Mouse (Mus musculus) hindbrain, embryonic 15.5 days (tissue): Measurements from ENCODE around the gene Nup107. TPM values are rescaled to one million over a fixed set of nuclear protein-coding genes. Genes with fewer than 3 reads are reported as not detected.
A peak's percentile ranks its signal among the peaks of the same experiment; 100 is the strongest.

ENCODE experiments used
- ATAC-seq: fragments of 200-750 bp; cut with Nextera tagmentation; 2 replicates; pipeline ENCODE4 v1.8.0; 2017; ENCODE audit warnings: low read depth, moderate number of reproducible peaks, moderate TSS enrichment; ENCODE audit not compliant: low FRiP score
- H3K27ac ChIP-seq: fragments of 300-500 bp; sonication (generic); replicated peaks from 2 replicates; pipeline ENCODE4 v1.5.1; 2015; ENCODE audit warnings: mild to moderate bottlenecking, inconsistent platforms
- H3K27me3 ChIP-seq: fragments of 300-500 bp; sonication (generic); 2 replicates; pipeline ENCODE4 v1.6.1; 2015; ENCODE audit warnings: control low read depth, inconsistent platforms
- H3K36me3 ChIP-seq: fragments of 300-500 bp; sonication (generic); 2 replicates; pipeline ENCODE4 v1.6.1; 2015; ENCODE audit warnings: control low read depth, inconsistent platforms
- H3K4me1 ChIP-seq: fragments of 300-500 bp; sonication (generic); replicated peaks from 2 replicates; pipeline ENCODE4 v1.6.1; 2015; ENCODE audit warnings: control low read depth, inconsistent platforms
- H3K4me2 ChIP-seq: fragments of 300-500 bp; sonication (generic); 2 replicates; pipeline ENCODE4 v1.6.1; 2015; ENCODE audit warnings: moderate library complexity, mild to moderate bottlenecking, inconsistent platforms
- H3K4me3 ChIP-seq: fragments of 300-500 bp; sonication (generic); 2 replicates; pipeline ENCODE4 v1.5.1; 2015; ENCODE audit warnings: mild to moderate bottlenecking, inconsistent platforms
- H3K9ac ChIP-seq: fragments of 300-500 bp; sonication (generic); 2 replicates; pipeline ENCODE4 v1.6.1; 2015; ENCODE audit warnings: inconsistent platforms
- H3K9me3 ChIP-seq: fragments of 300-500 bp; sonication (generic); 2 replicates; pipeline ENCODE4 v1.6.1; 2016; ENCODE audit warnings: control low read depth, inconsistent platforms
- WGBS: fragments of 180-500 bp; shearing (Covaris S2); methylation state at CpG from one replicate; pipeline ENCODE4 v1.1.7; 2015; 5-methylcytosine and 5-hydroxymethylcytosine counted together
- polyA plus RNA-seq: library from polyadenylated mRNA; unstranded; fragments of >200 nt; fragmentation: Nextera tagmentation; extraction: Ambion mirVana; gene quantifications from 2 replicates; pipeline ENCODE4 v1.2.1, GENCODE M21; 2015

Gene Nup107
- polyA plus RNA-seq, 1 experiment from 2014 or later = 31.4 TPM

GRCm38 (mm10) chr10:117798436-117799035, 6.0 kb upstream of the Nup107 start:
- H3K27me3 ChIP-seq = no peaks in the 10 kb centered on the region
- WGBS = 86% methylated on average over 6 of the region's 6 CpGs
- H3K9me3 ChIP-seq = no peaks in the 10 kb centered on the region
- no peak for ATAC-seq
- H3K9ac ChIP-seq = no peak overlapping the region
- no peak overlapping the region for H3K4me2 ChIP-seq
- H3K4me3 ChIP-seq = no peak overlapping the region
- H3K4me1 ChIP-seq = no peaks in the 10 kb centered on the region
- H3K36me3 ChIP-seq = no peaks in the 10 kb centered on the region
- H3K27ac ChIP-seq = no peak overlapping the region

- 70% methylated on average over 7 of the region's 7 CpGs for WGBS
- 0 out of 2 replicates have a peak, but pooled peaks cover 5% of the 10 kb centered on the region for H3K4me1 ChIP-seq
- no peaks in the 10 kb centered on the region for H3K36me3 ChIP-seq
- H3K27me3 ChIP-seq = no peaks in the 10 kb centered on the region
- H3K4me2 ChIP-seq = no peak overlapping the region
- H3K9ac ChIP-seq = no peak overlapping the region
- ATAC-seq = no peak
- no peak overlapping the region for H3K27ac ChIP-seq
- H3K4me3 ChIP-seq = no peak overlapping the region
- no peaks in the 10 kb centered on the region for H3K9me3 ChIP-seq
Measured at GRCm38 (mm10) chr10:117797684-117798083, 5.2 kb upstream of the Nup107 start.

GRCm38 (mm10) chr10:117797106-117797505, 4.6 kb upstream of the Nup107 start:
- 92% methylated on average over 12 of the region's 12 CpGs for WGBS
- ATAC-seq = no peak
- Histone ChIP-seq H3K27ac (no peak overlapping the region), H3K9ac (no peak overlapping the region), H3K36me3 (no peaks in the 10 kb centered on the region), H3K4me1 (peaks cover 6% of the 10 kb centered on the region), H3K27me3 (no peaks in the 10 kb centered on the region), H3K4me3 (no peak overlapping the region), H3K4me2 (no peak overlapping the region), H3K9me3 (no peaks in the 10 kb centered on the region)

GRCm38 (mm10) chr10:117796181-117796580, 3.7 kb upstream of the Nup107 start:
- no peaks in the 10 kb centered on the region for H3K27me3 ChIP-seq
- no peak overlapping the region for H3K9ac ChIP-seq
- WGBS = 96% methylated on average over 7 of the region's 7 CpGs
- H3K4me2 ChIP-seq = no peak overlapping the region
- ATAC-seq = no peak
- H3K36me3 ChIP-seq = no peaks in the 10 kb centered on the region
- H3K4me1 ChIP-seq = peaks cover 16% of the 10 kb centered on the region
- no peak overlapping the region for H3K4me3 ChIP-seq
- no peaks in the 10 kb centered on the region for H3K9me3 ChIP-seq
- H3K27ac ChIP-seq = no peak overlapping the region

DNA sequence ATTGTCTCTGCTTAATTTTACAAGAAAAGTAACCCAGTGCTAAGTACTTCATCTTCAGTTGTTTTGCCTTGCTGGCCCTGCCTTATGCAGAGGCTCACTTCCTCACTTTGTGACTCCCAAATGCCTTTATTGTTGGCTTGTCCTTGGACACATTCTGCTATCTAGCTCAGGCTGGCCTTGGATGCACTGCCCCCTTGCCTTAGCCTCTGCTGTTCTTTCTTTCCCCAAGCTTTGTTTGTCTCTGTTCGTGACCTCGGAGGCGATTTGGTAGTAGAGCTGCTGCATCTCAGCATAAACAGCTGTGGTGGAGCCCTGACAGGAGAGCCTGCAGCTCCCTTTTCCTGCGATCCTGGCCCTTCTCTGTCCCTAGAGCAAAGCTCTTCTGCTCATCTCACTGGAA, 2.7 kb upstream of the Nup107 start:
- H3K4me3 ChIP-seq = no peak overlapping the region
- ATAC-seq = no peak
- H3K9ac ChIP-seq = no peak overlapping the region
- WGBS = 83% methylated on average over 4 of the region's 4 CpGs
- peaks cover 20% of the 10 kb centered on the region for H3K4me1 ChIP-seq
- no peaks in the 10 kb centered on the region for H3K36me3 ChIP-seq
- H3K27me3 ChIP-seq = no peaks in the 10 kb centered on the region
- H3K27ac ChIP-seq = no peak overlapping the region
- no peak overlapping the region for H3K4me2 ChIP-seq
- H3K9me3 ChIP-seq = no peaks in the 10 kb centered on the region

GRCm38 (mm10) chr10:117793436-117794030, 1.0 kb upstream of the Nup107 start:
- Histone ChIP-seq H3K9me3 (no peaks in the 10 kb centered on the region), H3K9ac (no peak overlapping the region), H3K4me2 (peak overlapping the region; percentile 58), H3K36me3 (no peaks in the 10 kb centered on the region), H3K27ac (0 out of 2 replicates have a peak overlapping the region, but pooled peaks have one; percentile 64), H3K4me1 (peaks cover 20% of the 10 kb centered on the region), H3K4me3 (peak overlapping the region; percentile 94; the same call in 1 of the 2 replicates), H3K27me3 (no peaks in the 10 kb centered on the region)
- WGBS = 81% methylated on average over 11 of the region's 11 CpGs
- no peak for ATAC-seq

DNA sequence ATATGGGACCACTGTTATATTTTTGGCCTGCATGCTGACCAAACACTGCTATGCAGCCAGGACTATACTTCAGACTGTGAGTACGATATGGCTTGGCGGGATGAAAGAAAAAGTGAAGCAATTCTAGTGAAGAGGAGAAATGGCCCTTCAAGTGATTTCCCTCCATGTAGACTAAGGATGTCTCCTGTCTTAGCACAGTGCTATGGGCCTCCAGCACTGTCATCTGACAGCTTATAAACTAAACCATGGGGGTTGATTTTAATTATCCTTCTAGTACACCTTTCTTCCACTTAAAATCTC, 1.4 kb downstream of the Nup107 start:
- H3K4me1 ChIP-seq = peaks cover 20% of the 10 kb centered on the region
- H3K9ac ChIP-seq = no peak overlapping the region
- H3K4me2 ChIP-seq = peak overlapping the region; percentile 88; the same call in 1 of the 2 replicates
- no peak for ATAC-seq
- peaks cover 18% of the 10 kb centered on the region for H3K36me3 ChIP-seq
- H3K27me3 ChIP-seq = no peaks in the 10 kb centered on the region
- H3K4me3 ChIP-seq = no peak overlapping the region
- 94% methylated on average over 2 of the region's 2 CpGs for WGBS
- H3K27ac ChIP-seq = no peak overlapping the region
- H3K9me3 ChIP-seq = no peaks in the 10 kb centered on the region

DNA sequence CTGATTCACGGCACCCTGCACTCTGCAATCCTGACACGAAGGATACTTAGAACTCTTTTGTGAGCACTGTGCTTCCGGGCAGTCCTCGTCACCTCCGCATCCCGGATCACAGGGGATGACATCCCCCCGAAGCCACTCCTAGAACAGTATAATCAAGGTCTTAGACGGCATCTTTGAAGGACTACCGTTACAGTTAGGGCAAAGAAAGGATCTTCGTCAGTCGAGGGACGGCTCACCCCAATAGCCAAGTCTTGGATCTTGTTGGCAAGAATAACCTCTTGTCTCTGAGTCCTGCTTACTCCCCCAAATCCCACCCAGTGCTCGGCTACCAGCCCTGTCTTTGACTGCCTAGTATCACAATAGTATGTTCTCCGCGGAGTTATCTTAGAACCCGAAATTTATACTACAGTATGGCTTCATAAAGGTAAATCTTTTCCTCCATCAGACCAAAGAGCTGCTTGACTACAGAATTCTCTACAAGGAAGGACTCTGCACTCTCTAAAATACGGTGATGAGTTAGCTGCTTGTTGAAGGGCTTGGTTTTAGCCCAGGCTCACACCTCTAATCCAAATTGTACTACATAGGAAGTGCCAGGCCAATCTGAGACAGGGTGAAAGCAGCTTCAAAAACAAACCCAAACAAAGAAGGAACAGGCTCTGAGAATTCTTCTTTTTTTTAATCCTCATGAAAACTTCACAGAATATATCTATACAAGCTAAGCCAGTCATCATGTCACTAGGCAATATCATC, 1.9 kb downstream of the Nup107 start:
- Histone ChIP-seq H3K9ac (no peak overlapping the region), H3K4me3 (no peak overlapping the region), H3K36me3 (peaks cover 22% of the 10 kb centered on the region), H3K4me1 (peaks cover 20% of the 10 kb centered on the region), H3K4me2 (no peak overlapping the region), H3K9me3 (no peaks in the 10 kb centered on the region), H3K27me3 (no peaks in the 10 kb centered on the region), H3K27ac (no peak overlapping the region)
- ATAC-seq = no peak
- WGBS = 94% methylated on average over 17 of the region's 17 CpGs

GRCm38 (mm10) chr10:117790011-117790410, 2.5 kb downstream of the Nup107 start:
- ATAC-seq = no peak
- WGBS = 93% methylated on average over 1 of the region's 1 CpGs

GRCm38 (mm10) chr10:117784646-117785045, 7.9 kb downstream of the Nup107 start:
- no peak for ATAC-seq
- peaks cover 49% of the 10 kb centered on the region for H3K36me3 ChIP-seq
- H3K27ac ChIP-seq = no peak overlapping the region
- H3K9ac ChIP-seq = no peak overlapping the region
- 97% methylated on average over 7 of the region's 7 CpGs for WGBS
- H3K27me3 ChIP-seq = no peaks in the 10 kb centered on the region
- H3K4me1 ChIP-seq = no peaks in the 10 kb centered on the region
- no peak overlapping the region for H3K4me3 ChIP-seq
- no peaks in the 10 kb centered on the region for H3K9me3 ChIP-seq
- H3K4me2 ChIP-seq = no peak overlapping the region

More at GRCm38 (mm10) chr10:117790011-117790410, 2.5 kb downstream of the Nup107 start:
- no peak overlapping the region for H3K9ac ChIP-seq
- peaks cover 24% of the 10 kb centered on the region for H3K36me3 ChIP-seq
- no peak overlapping the region for H3K27ac ChIP-seq
- no peak overlapping the region for H3K4me2 ChIP-seq
- no peaks in the 10 kb centered on the region for H3K9me3 ChIP-seq
- peaks cover 20% of the 10 kb centered on the region for H3K4me1 ChIP-seq
- no peaks in the 10 kb centered on the region for H3K27me3 ChIP-seq
- H3K4me3 ChIP-seq = no peak overlapping the region

DNA sequence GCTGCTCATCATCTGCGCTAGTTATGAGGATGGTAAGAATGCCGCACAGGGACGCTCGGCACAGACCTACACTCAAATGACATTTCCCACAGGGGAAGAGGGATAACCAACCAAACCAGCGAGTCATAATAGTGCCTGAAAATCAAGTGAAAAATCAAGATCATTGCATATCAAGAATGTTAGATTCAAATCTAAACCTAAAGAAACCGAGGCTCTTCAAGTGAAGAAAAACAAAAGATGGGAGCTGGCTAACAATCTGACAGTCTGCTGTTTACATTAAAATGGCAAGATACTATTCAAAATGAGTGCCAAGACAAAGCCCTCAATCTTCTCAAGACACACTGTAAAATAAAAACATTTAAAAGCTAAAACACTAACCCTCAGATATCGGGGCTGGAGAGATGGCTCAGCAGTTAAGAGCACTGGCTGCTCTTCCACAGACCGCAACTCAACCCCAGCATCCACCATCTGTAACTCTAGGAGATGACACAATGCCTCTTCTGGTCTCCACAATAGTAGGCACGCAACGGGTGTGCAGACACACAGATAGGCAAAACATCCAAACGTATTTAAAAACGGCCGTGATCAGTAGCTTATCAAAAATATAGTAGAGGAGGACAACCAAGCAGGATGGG, 8.6 kb downstream of the Nup107 start:
- WGBS = 95% methylated on average over 13 of the region's 13 CpGs
- Histone ChIP-seq H3K4me3 (no peak overlapping the region), H3K27ac (no peak overlapping the region), H3K4me2 (no peak overlapping the region), H3K36me3 (peaks cover 53% of the 10 kb centered on the region), H3K27me3 (no peaks in the 10 kb centered on the region), H3K9ac (no peak overlapping the region), H3K9me3 (no peaks in the 10 kb centered on the region), H3K4me1 (no peaks in the 10 kb centered on the region)
- ATAC-seq = no peak
